In the genomic region with DNA sequence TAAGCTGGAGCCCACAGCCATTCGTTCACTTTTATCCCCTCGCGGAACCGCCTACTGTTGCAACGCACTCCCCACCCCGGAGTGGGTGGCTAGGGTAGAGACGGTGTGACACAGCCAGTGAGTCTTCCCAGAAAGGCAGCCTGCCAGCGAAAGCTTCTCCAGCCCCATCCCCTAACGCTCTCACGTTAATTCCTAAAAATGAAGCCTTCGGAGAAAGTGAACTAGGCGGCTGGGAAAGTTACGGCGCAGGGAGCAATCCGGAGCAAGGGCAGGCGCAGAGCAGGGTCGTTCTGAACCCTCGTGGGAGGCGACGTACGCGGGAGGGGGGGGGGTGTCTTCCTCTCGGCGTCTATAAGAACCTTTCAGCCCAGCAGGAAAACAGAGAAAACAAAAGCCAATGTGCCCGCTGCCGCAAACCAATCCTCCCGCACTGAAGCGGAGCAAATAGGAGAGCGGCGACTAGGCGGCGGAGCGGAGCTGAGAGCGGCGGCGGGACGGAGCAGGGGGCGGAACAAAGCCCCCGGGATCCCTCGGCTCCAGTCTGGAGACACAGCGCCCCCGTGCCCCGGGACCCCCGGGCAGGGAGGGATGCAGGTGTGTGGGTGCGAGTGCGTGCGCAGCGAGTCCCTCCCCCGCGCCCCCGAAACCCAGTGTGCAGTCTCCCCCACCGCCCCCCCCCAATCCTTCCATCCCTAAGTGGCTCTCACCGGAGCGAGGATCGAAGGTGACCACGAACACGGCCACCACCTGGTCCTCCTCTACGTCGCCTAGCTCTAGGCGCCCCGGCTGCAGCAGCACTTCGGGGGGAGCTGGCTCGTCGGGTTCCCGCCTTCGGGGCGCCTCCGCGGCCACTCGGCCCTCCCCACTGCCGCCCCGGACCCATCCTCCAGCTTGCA, we compare ENCODE assay signal across 8 mouse cellular contexts. TPM values are rescaled to one million over a fixed set of nuclear protein-coding genes. Genes with fewer than 3 reads are reported as not detected.
DNase-seq lines count a peak whose midpoint lies in the region; ATAC-seq lines count a peak whose summit lies in the region.

No protein-coding gene starts in this region.

- peak overlapping the region; percentile 66 for H3K4me3 ChIP-seq in heart, embryonic 12.5 days
- peak overlapping the region; percentile 66 for H3K4me3 ChIP-seq in kidney, embryonic 16.5 days (ENCODE audit: low read length)
- peak overlapping the region; percentile 67 for H3K4me3 ChIP-seq in liver, embryonic 13.5 days (replicated peaks)

- H3K4me2 ChIP-seq in heart, embryonic 12.5 days: peak overlapping the region; percentile 91
- H3K4me2 ChIP-seq in kidney, embryonic 16.5 days (replicated peaks; ENCODE audit: low read depth, low read length): peak overlapping the region; percentile 72
- peak overlapping the region; percentile 92 for H3K4me2 ChIP-seq in liver, embryonic 13.5 days

- H3K9ac ChIP-seq in heart, embryonic 12.5 days: peak overlapping the region; percentile 74
- H3K9ac ChIP-seq in kidney, embryonic 16.5 days (replicated peaks; ENCODE audit: low read length): peak overlapping the region; percentile 74
- peak overlapping the region; percentile 74 for H3K9ac ChIP-seq in liver, embryonic 13.5 days

- peak; percentile 6 for ATAC-seq in activated CD4-positive, CD25-positive, alpha-beta regulatory T cell, adult 4 months
- ATAC-seq in heart, embryonic 12.5 days (ENCODE audit: insufficient number of reproducible peaks, low FRiP score): peak; percentile 64
- peak; percentile 75 for ATAC-seq in kidney, embryonic 16.5 days (ENCODE audit: low FRiP score, low TSS enrichment)
- ATAC-seq in liver, embryonic 13.5 days (ENCODE audit: low read depth): peak; percentile 55

- peak; percentile 51 for DNase-seq in A20 (ENCODE audit: low read depth, low spot score)
- DNase-seq in embryo, embryonic 11.5 days (ENCODE audit: low read depth, low spot score): peak; percentile 30
- no peak for DNase-seq in liver, embryonic 13.5 days
- peak; percentile 82 for DNase-seq in neural tube, embryonic 10.5 days (ENCODE audit: extremely low spot score, low spot score)
- DNase-seq in thymus, postnatal 0 days (ENCODE audit: low spot score): peak; percentile 60

- under 1% methylated on average over 71 of the region's 72 CpGs for WGBS in heart, embryonic 12.5 days
- under 1% methylated on average over 61 of the region's 72 CpGs for WGBS in kidney, embryonic 16.5 days
- under 1% methylated on average over 67 of the region's 72 CpGs for WGBS in liver, embryonic 13.5 days (ENCODE audit: insufficient replicate concordance)

- no peaks in the 10 kb centered on the region for H3K36me3 ChIP-seq in heart, embryonic 12.5 days
- H3K36me3 ChIP-seq in kidney, embryonic 16.5 days (ENCODE audit: insufficient read depth, low read length): no peaks in the 10 kb centered on the region
- H3K36me3 ChIP-seq in liver, embryonic 13.5 days: no peaks in the 10 kb centered on the region

- no peaks in the 10 kb centered on the region for H3K9me3 ChIP-seq in heart, embryonic 12.5 days (replicated peaks)
- H3K9me3 ChIP-seq in kidney, embryonic 16.5 days (ENCODE audit: low read length): no peaks in the 10 kb centered on the region
- no peaks in the 10 kb centered on the region for H3K9me3 ChIP-seq in liver, embryonic 13.5 days (replicated peaks)

- no peak overlapping the region for H3K27ac ChIP-seq in heart, embryonic 12.5 days (ENCODE audit: poor library complexity, severe bottlenecking)
- H3K27ac ChIP-seq in kidney, embryonic 16.5 days (ENCODE audit: low read length): peak overlapping the region; percentile 22; the same call in 1 of the 2 replicates
- H3K27ac ChIP-seq in liver, embryonic 13.5 days: no peak overlapping the region

- peaks cover 21% of the 10 kb centered on the region for H3K27me3 ChIP-seq in heart, embryonic 12.5 days (replicated peaks)
- peaks cover 15% of the 10 kb centered on the region; the same call in 1 of the 2 replicates for H3K27me3 ChIP-seq in kidney, embryonic 16.5 days (ENCODE audit: insufficient read depth, low read length)
- peaks cover 56% of the 10 kb centered on the region for H3K27me3 ChIP-seq in liver, embryonic 13.5 days

- 0 out of 2 replicates have a peak, but pooled peaks cover 6% of the 10 kb centered on the region for H3K4me1 ChIP-seq in heart, embryonic 12.5 days (replicated peaks)
- H3K4me1 ChIP-seq in kidney, embryonic 16.5 days (ENCODE audit: insufficient read depth, low read length): peaks cover 18% of the 10 kb centered on the region
- peaks cover 17% of the 10 kb centered on the region for H3K4me1 ChIP-seq in liver, embryonic 13.5 days (replicated peaks)

RNA-seq across cellular contexts. Expression of a gene that starts 0.5 kb away (rescaled TPM):
- 1 to 10 TPM; 4.9 to 6.1 TPM for polyA plus RNA-seq in activated CD4-positive, CD25-positive, alpha-beta regulatory T cell, adult 4 months (2017; shearing (Covaris generic))
- 5.0 and 5.5 TPM in 2 replicates for polyA plus RNA-seq in heart, embryonic 12.5 days (2016; fragmentation: Nextera tagmentation; extraction: Ambion mirVana)
- 10.5 and 12.5 TPM in 2 replicates for polyA plus RNA-seq in kidney, embryonic 16.5 days (2015; fragmentation: Nextera tagmentation; extraction: Ambion mirVana)
- 0.98 and 1.0 TPM in 2 replicates for polyA plus RNA-seq in liver, embryonic 13.5 days (2015; fragmentation: Nextera tagmentation; extraction: Ambion mirVana)
- polyA plus RNA-seq in thymus, postnatal 0 days (2015; fragmentation: Nextera tagmentation; extraction: Ambion mirVana): 16.0 and 17.6 TPM in 2 replicates

RNA-seq across cellular contexts. Expression of a gene that starts 3.5 kb away (rescaled TPM):
- under 1 TPM; 0.15 TPM for polyA plus RNA-seq in activated CD4-positive, CD25-positive, alpha-beta regulatory T cell, adult 4 months (2017; shearing (Covaris generic))
- not detected in 2 replicates for polyA plus RNA-seq in heart, embryonic 12.5 days (2016; fragmentation: Nextera tagmentation; extraction: Ambion mirVana)
- 0.12 TPM in 1 of 2 replicates, not detected in the other for polyA plus RNA-seq in kidney, embryonic 16.5 days (2015; fragmentation: Nextera tagmentation; extraction: Ambion mirVana)
- polyA plus RNA-seq in liver, embryonic 13.5 days (2015; fragmentation: Nextera tagmentation; extraction: Ambion mirVana): not detected in 2 replicates
- polyA plus RNA-seq in thymus, postnatal 0 days (2015; fragmentation: Nextera tagmentation; extraction: Ambion mirVana): 0.31 and 0.35 TPM in 2 replicates

RNA-seq across cellular contexts. Expression of a gene that starts 35.8 kb away (rescaled TPM):
- polyA plus RNA-seq in activated CD4-positive, CD25-positive, alpha-beta regulatory T cell, adult 4 months (2017; shearing (Covaris generic)): 100 to 1,000 TPM; 109 to 114 TPM
- polyA plus RNA-seq in heart, embryonic 12.5 days (2016; fragmentation: Nextera tagmentation; extraction: Ambion mirVana): 106 and 110 TPM in 2 replicates
- polyA plus RNA-seq in kidney, embryonic 16.5 days (2015; fragmentation: Nextera tagmentation; extraction: Ambion mirVana): 161 and 169 TPM in 2 replicates
- 94.1 and 106 TPM in 2 replicates for polyA plus RNA-seq in liver, embryonic 13.5 days (2015; fragmentation: Nextera tagmentation; extraction: Ambion mirVana)
- 190 and 207 TPM in 2 replicates for polyA plus RNA-seq in thymus, postnatal 0 days (2015; fragmentation: Nextera tagmentation; extraction: Ambion mirVana)

RNA-seq across cellular contexts. Expression of a gene that starts 55.6 kb away (rescaled TPM):
- polyA plus RNA-seq in activated CD4-positive, CD25-positive, alpha-beta regulatory T cell, adult 4 months (2017; shearing (Covaris generic)): not detected
- not detected in 2 replicates for polyA plus RNA-seq in heart, embryonic 12.5 days (2016; fragmentation: Nextera tagmentation; extraction: Ambion mirVana)
- polyA plus RNA-seq in kidney, embryonic 16.5 days (2015; fragmentation: Nextera tagmentation; extraction: Ambion mirVana): not detected in 2 replicates
- polyA plus RNA-seq in liver, embryonic 13.5 days (2015; fragmentation: Nextera tagmentation; extraction: Ambion mirVana): not detected in 2 replicates
- polyA plus RNA-seq in thymus, postnatal 0 days (2015; fragmentation: Nextera tagmentation; extraction: Ambion mirVana): not detected in 2 replicates

RNA-seq across cellular contexts. Expression of a gene that starts 57.9 kb away (rescaled TPM):
- not detected for polyA plus RNA-seq in activated CD4-positive, CD25-positive, alpha-beta regulatory T cell, adult 4 months (2017; shearing (Covaris generic))
- polyA plus RNA-seq in heart, embryonic 12.5 days (2016; fragmentation: Nextera tagmentation; extraction: Ambion mirVana): not detected in 2 replicates
- not detected in 2 replicates for polyA plus RNA-seq in kidney, embryonic 16.5 days (2015; fragmentation: Nextera tagmentation; extraction: Ambion mirVana)
- polyA plus RNA-seq in liver, embryonic 13.5 days (2015; fragmentation: Nextera tagmentation; extraction: Ambion mirVana): not detected in 2 replicates
- polyA plus RNA-seq in thymus, postnatal 0 days (2015; fragmentation: Nextera tagmentation; extraction: Ambion mirVana): 0.13 and 0.17 TPM in 2 replicates

Comparison
In these comparisons a context has a peak if more than half of its experiments do, and no peak if none do; other contexts are left out.
1. ATAC-seq: peak in every context shown above with its lines; median percentile 75 in kidney, embryonic 16.5 days; 64 in heart, embryonic 12.5 days; 55 in liver, embryonic 13.5 days; 6 in activated CD4-positive, CD25-positive, alpha-beta regulatory T cell, adult 4 months.